Mouse (Mus musculus) lung, postnatal 0 days (tissue): ENCODE data around the gene Hlcs. TPM values are rescaled to one million over a fixed set of nuclear protein-coding genes. Genes with fewer than 3 reads are reported as not detected.
A peak's percentile ranks its signal among the peaks of the same experiment; 100 is the strongest.

Experiments
- ATAC-seq: fragments of 200-750 bp; cut with Nextera tagmentation; 2 replicates; pipeline ENCODE4 v1.8.0; 2017; ENCODE audit warnings: moderate library complexity
- DNase-seq: peaks from one replicate; pipeline ENCODE4 v3.0.0-alpha.2; 2016; ENCODE audit warnings: low spot score
- H3K27ac ChIP-seq: fragments of 300-500 bp; sonication (generic); 2 replicates; pipeline ENCODE4 v1.5.1; 2014; ENCODE audit warnings: antibody characterized with exemption, mild to moderate bottlenecking, low read length, mixed read lengths
- H3K27me3 ChIP-seq: fragments of 300-500 bp; sonication (generic); replicated peaks from 2 replicates; pipeline ENCODE4 v1.6.1; 2014; ENCODE audit warnings: low read length, mixed read lengths; ENCODE audit not compliant: insufficient read depth
- H3K36me3 ChIP-seq: fragments of 300-500 bp; sonication (generic); 2 replicates; pipeline ENCODE4 v1.6.1; 2014; ENCODE audit warnings: low read length, mixed read lengths; ENCODE audit not compliant: insufficient read depth
- H3K4me1 ChIP-seq: fragments of 300-500 bp; sonication (generic); 2 replicates; pipeline ENCODE4 v1.6.1; 2014; ENCODE audit warnings: antibody characterized with exemption, low read depth, low read length, mixed read lengths; ENCODE audit not compliant: insufficient read depth
- H3K4me2 ChIP-seq: fragments of 300-500 bp; sonication (generic); replicated peaks from 2 replicates; pipeline ENCODE4 v1.6.1; 2014; ENCODE audit warnings: low read depth, mild to moderate bottlenecking, low read length, moderate library complexity, mixed read lengths
- H3K4me3 ChIP-seq: fragments of 300-500 bp; sonication (generic); 2 replicates; pipeline ENCODE4 v1.5.1; 2014; ENCODE audit warnings: low read depth, low read length
- H3K9ac ChIP-seq: fragments of 300-500 bp; sonication (generic); replicated peaks from 2 replicates; pipeline ENCODE4 v1.6.1; 2014; ENCODE audit warnings: low read depth, mild to moderate bottlenecking
- H3K9me3 ChIP-seq: fragments of 300-500 bp; sonication (generic); 2 replicates; pipeline ENCODE4 v1.6.1; 2016; ENCODE audit warnings: low read length, mixed read lengths
- CTCF ChIP-seq: IDR thresholded peaks from 2 replicates; pipeline ENCODE4 v1.5.1; 2016; ENCODE audit warnings: antibody characterized with exemption, mild to moderate bottlenecking
- EP300 ChIP-seq: IDR thresholded peaks from 2 replicates; pipeline ENCODE4 v1.6.1; 2016; ENCODE audit warnings: antibody characterized with exemption, mild to moderate bottlenecking, control low read depth
- WGBS: fragments of 180-500 bp; shearing (Covaris S2); extraction: QIAGEN DNeasy Blood & Tissue Kit; methylation state at CpG from one replicate; pipeline ENCODE4 v1.1.7; 2014; 5-methylcytosine and 5-hydroxymethylcytosine counted together
- polyA plus RNA-seq: library from polyadenylated mRNA; unstranded; fragments of >200 nt; fragmentation: Nextera tagmentation; extraction: Ambion mirVana; gene quantifications from 2 replicates; pipeline ENCODE4 v1.2.1, GENCODE M21; 2015

Hlcs gene
- polyA plus RNA-seq, 1 experiment from 2014 or later: 4.6 TPM

GRCm38 (mm10) chr16:94250640-94251349, 62.6 kb downstream of the Hlcs start:
- 75% methylated on average over 15 of the region's 15 CpGs for WGBS
- DNase-seq (no peak), ATAC-seq (no peak)
- Histone ChIP-seq H3K9ac (no peak overlapping the region), H3K4me3 (0 out of 2 replicates have a peak overlapping the region, but pooled peaks have one; percentile 19), H3K27me3 (no peaks in the 10 kb centered on the region), H3K9me3 (no peaks in the 10 kb centered on the region), H3K4me2 (peak overlapping the region; percentile 42), H3K4me1 (no peaks in the 10 kb centered on the region), H3K27ac (no peak overlapping the region), H3K36me3 (no peaks in the 10 kb centered on the region)
- TF ChIP-seq CTCF: no peak
- TF ChIP-seq EP300: no peak

GRCm38 (mm10) chr16:94250136-94250535, 63.2 kb downstream of the Hlcs start:
- no peak overlapping the region for H3K27ac ChIP-seq
- ATAC-seq (peak; percentile 65), DNase-seq (peak; percentile 58)
- 23% methylated on average over 12 of the region's 12 CpGs for WGBS
- peak overlapping the region; percentile 19; the same call in 1 of the 2 replicates for H3K4me3 ChIP-seq
- no peaks in the 10 kb centered on the region for H3K36me3 ChIP-seq
- TF ChIP-seq CTCF (no peak), EP300 (no peak)
- no peaks in the 10 kb centered on the region for H3K9me3 ChIP-seq
- H3K9ac ChIP-seq: no peak overlapping the region
- H3K4me2 ChIP-seq: peak overlapping the region; percentile 42
- no peaks in the 10 kb centered on the region for H3K4me1 ChIP-seq
- no peaks in the 10 kb centered on the region for H3K27me3 ChIP-seq

GRCm38 (mm10) chr16:94249666-94250065, 63.7 kb downstream of the Hlcs start:
- ATAC-seq: no peak
- Histone ChIP-seq H3K9ac (no peak overlapping the region), H3K27me3 (no peaks in the 10 kb centered on the region), H3K4me2 (peak overlapping the region; percentile 42), H3K4me1 (no peaks in the 10 kb centered on the region), H3K27ac (no peak overlapping the region), H3K36me3 (no peaks in the 10 kb centered on the region), H3K4me3 (peak overlapping the region; percentile 19; the same call in 1 of the 2 replicates), H3K9me3 (no peaks in the 10 kb centered on the region)
- no peak for DNase-seq
- WGBS: 68% methylated on average over 10 of the region's 10 CpGs
- TF ChIP-seq CTCF (no peak), EP300 (no peak)

- ATAC-seq (no peak), DNase-seq (no peak)
- Histone ChIP-seq H3K27me3 (no peaks in the 10 kb centered on the region), H3K9ac (no peak overlapping the region), H3K9me3 (no peaks in the 10 kb centered on the region), H3K36me3 (no peaks in the 10 kb centered on the region), H3K27ac (no peak overlapping the region), H3K4me3 (no peak overlapping the region), H3K4me1 (no peaks in the 10 kb centered on the region), H3K4me2 (no peak overlapping the region)
- no peak for TF ChIP-seq EP300
- TF ChIP-seq CTCF: no peak
- 63% methylated on average over 15 of the region's 15 CpGs for WGBS
Measured at GRCm38 (mm10) chr16:94248721-94249120, 64.7 kb downstream of the Hlcs start.

- H3K36me3 ChIP-seq: no peaks in the 10 kb centered on the region
- H3K27ac ChIP-seq: no peak overlapping the region
- no peaks in the 10 kb centered on the region for H3K4me1 ChIP-seq
- no peak overlapping the region for H3K9ac ChIP-seq
- H3K4me3 ChIP-seq: no peak overlapping the region
- WGBS: 95% methylated on average over 8 of the region's 8 CpGs
- no peaks in the 10 kb centered on the region for H3K9me3 ChIP-seq
- TF ChIP-seq EP300 (no peak), CTCF (no peak)
- no peaks in the 10 kb centered on the region for H3K27me3 ChIP-seq
- H3K4me2 ChIP-seq: no peak overlapping the region
- no peak for ATAC-seq
- no peak for DNase-seq
Measured at GRCm38 (mm10) chr16:94246976-94247375, 66.4 kb downstream of the Hlcs start.

GRCm38 (mm10) chr16:94246058-94246784, 67.2 kb downstream of the Hlcs start:
- no peak for ATAC-seq
- no peaks in the 10 kb centered on the region for H3K36me3 ChIP-seq
- H3K4me2 ChIP-seq: no peak overlapping the region
- no peaks in the 10 kb centered on the region for H3K4me1 ChIP-seq
- no peak for TF ChIP-seq CTCF
- no peak for TF ChIP-seq EP300
- H3K9ac ChIP-seq: no peak overlapping the region
- no peak overlapping the region for H3K27ac ChIP-seq
- H3K4me3 ChIP-seq: no peak overlapping the region
- no peaks in the 10 kb centered on the region for H3K9me3 ChIP-seq
- 75% methylated on average over 17 of the region's 17 CpGs for WGBS
- no peaks in the 10 kb centered on the region for H3K27me3 ChIP-seq
- no peak for DNase-seq
